21 mouse cellular contexts compared by ENCODE assay signal in genomic region chr1:134399735-134400134, GRCm38 (mm10). TPM values are rescaled to one million over a fixed set of nuclear protein-coding genes. Genes with fewer than 3 reads are reported as not detected.
DNase-seq lines count a peak whose midpoint lies in the region; ATAC-seq and TF ChIP-seq lines count a peak whose summit lies in the region.
"Had no signal": no experiment of that assay in that cellular context is flagged by ENCODE, and none has a peak within 500 bp of the region (broad histone marks: within the 10 kb centered on the region; RNA-seq: fewer than 3 reads in every experiment).

No protein-coding gene starts in this region.

- WGBS in heart, embryonic 12.5 days, result 56% methylated on average over 5 of the region's 5 CpGs
- WGBS in forebrain, embryonic 10.5 days, result 62% methylated on average over 5 of the region's 5 CpGs

- H3K27ac ChIP-seq in heart, embryonic 12.5 days (ENCODE audit: poor library complexity, severe bottlenecking), result no peak overlapping the region
- H3K27ac ChIP-seq in forebrain, embryonic 10.5 days, result no peak overlapping the region
- H3K27ac ChIP-seq: forebrain, embryonic 12.5 days; heart, embryonic 15.5 days; hindbrain, embryonic 15.5 days; liver, embryonic 15.5 days; midbrain, embryonic 10.5 days had no signal

- no peak for DNase-seq in heart, postnatal 10 days
- DNase-seq in 3134 (ENCODE audit: extremely low read depth, insufficient read length, low spot score) (peak; percentile 51), G1E (ENCODE audit: low spot score) (peak; percentile 26)
- DNase-seq in spleen, adult 12 weeks (ENCODE audit: low spot score), result no peak
- no peak for DNase-seq in layer of hippocampus, adult 8-10 months (ENCODE audit: low spot score in 2 of 2)
- no peak for DNase-seq in forebrain, embryonic 10.5 days (ENCODE audit: extremely low spot score, low spot score)
- DNase-seq: adrenal gland, adult 2 months; embryo, embryonic 11 days; gastrocnemius, postnatal 10 days; kidney, postnatal 10 days had no signal

- 0 out of 2 replicates have a peak, but pooled peaks cover 3% of the 10 kb centered on the region for H3K27me3 ChIP-seq in heart, embryonic 12.5 days (replicated peaks)
- H3K27me3 ChIP-seq in G1E (ENCODE audit: insufficient read depth, low read length), result peaks cover 6% of the 10 kb centered on the region
- H3K27me3 ChIP-seq in forebrain, embryonic 10.5 days (ENCODE audit: poor library complexity, severe bottlenecking), result no peaks in the 10 kb centered on the region
- H3K27me3 ChIP-seq: CH12.LX; forebrain, embryonic 12.5 days; heart, embryonic 15.5 days; hindbrain, embryonic 15.5 days; liver, embryonic 15.5 days had no signal

- no peak overlapping the region for H3K9ac ChIP-seq in heart, embryonic 12.5 days
- H3K9ac ChIP-seq: forebrain, embryonic 12.5 days; heart, embryonic 15.5 days; hindbrain, embryonic 15.5 days; liver, embryonic 15.5 days had no signal

- no peaks in the 10 kb centered on the region for H3K36me3 ChIP-seq in heart, embryonic 12.5 days
- H3K36me3 ChIP-seq in G1E (replicated peaks), result no peaks in the 10 kb centered on the region
- H3K36me3 ChIP-seq in forebrain, embryonic 10.5 days (replicated peaks), result no peaks in the 10 kb centered on the region
- H3K36me3 ChIP-seq: forebrain, embryonic 12.5 days; heart, embryonic 15.5 days; hindbrain, embryonic 15.5 days; liver, embryonic 15.5 days; midbrain, embryonic 10.5 days had no signal

- no peak overlapping the region for H3K4me2 ChIP-seq in heart, embryonic 12.5 days
- H3K4me2 ChIP-seq: forebrain, embryonic 12.5 days; heart, embryonic 15.5 days; hindbrain, embryonic 15.5 days; liver, embryonic 15.5 days had no signal

- H3K4me1 ChIP-seq in heart, embryonic 12.5 days (replicated peaks), result no peaks in the 10 kb centered on the region
- H3K4me1 ChIP-seq in G1E (ENCODE audit: insufficient read depth, low read depth, low read length), result peaks cover 5% of the 10 kb centered on the region
- H3K4me1 ChIP-seq in forebrain, embryonic 10.5 days, result no peaks in the 10 kb centered on the region
- H3K4me1 ChIP-seq: forebrain, embryonic 12.5 days; heart, embryonic 15.5 days; hindbrain, embryonic 15.5 days; liver, embryonic 15.5 days; midbrain, embryonic 10.5 days had no signal

- 0 out of 2 replicates have a peak, but pooled peaks have one; percentile 18 for ATAC-seq in heart, embryonic 12.5 days (ENCODE audit: insufficient number of reproducible peaks, low FRiP score)
- peak; percentile 76 for ATAC-seq in G1E (ENCODE audit: extremely low read depth, insufficient number of reproducible peaks, low FRiP score, poor library complexity, severe bottlenecking)
- ATAC-seq in erythroblast, adult 5-6 weeks (replicated peaks; ENCODE audit: low FRiP score, poor library complexity, severe bottlenecking), result 0 out of 2 replicates have a peak, but pooled peaks have one; percentile 46

- H3K9me3 ChIP-seq in heart, embryonic 12.5 days (replicated peaks), result peaks cover 4% of the 10 kb centered on the region; the same call in 1 of the 2 replicates
- H3K9me3 ChIP-seq in G1E (replicated peaks), result peaks cover 2% of the 10 kb centered on the region; the same call in 1 of the 2 replicates
- H3K9me3 ChIP-seq in forebrain, embryonic 10.5 days, result no peaks in the 10 kb centered on the region
- H3K9me3 ChIP-seq: forebrain, embryonic 12.5 days; heart, embryonic 15.5 days; hindbrain, embryonic 15.5 days; liver, embryonic 15.5 days; midbrain, embryonic 10.5 days had no signal

- H3K4me3 ChIP-seq in heart, embryonic 12.5 days, result no peak overlapping the region
- peak overlapping the region; percentile 45; the same call in 1 of the 2 replicates for H3K4me3 ChIP-seq in G1E (ENCODE audit: low read depth, low read length)
- no peak overlapping the region for H3K4me3 ChIP-seq in forebrain, embryonic 10.5 days
- H3K4me3 ChIP-seq: forebrain, embryonic 12.5 days; heart, embryonic 15.5 days; hindbrain, embryonic 15.5 days; liver, embryonic 15.5 days; midbrain, embryonic 10.5 days had no signal

- intact Hi-C loops in heart, postnatal 10 days (cut with DNase I), result no loop called here

- TF ChIP-seq CTCF in G1E (IDR thresholded peaks at IDR 0.05; ENCODE audit: low read depth, low read length), result 0 out of 2 replicates have a peak, but pooled peaks have one; percentile 25

RNA-seq across cellular contexts. Expression of gene Cyb5r1, which starts 5.6 kb away (rescaled TPM):
- 37.6 and 38.8 TPM in 2 replicates for polyA plus RNA-seq in heart, embryonic 12.5 days (2016; fragmentation: Nextera tagmentation; extraction: Ambion mirVana)
- 10 to 100 TPM; 31.0 to 33.4 TPM for total RNA-seq in heart, postnatal 10 days (2021)
- total RNA-seq in G1E (2014; fragmentation: Nextera tagmentation) (115 and 119 TPM in 2 replicates), G1E (2017) (41.6 and 42.1 TPM in 2 replicates)
- 48.1 and 59.5 TPM in 2 replicates for polyA plus RNA-seq in G1E (2012)
- total RNA-seq in erythroblast, adult 5-6 weeks (2015; ENCODE audit: low replicate concordance), result 31.8 and 39.6 TPM in 2 replicates
- total RNA-seq in erythroblast, adult 5-6 weeks (2017; ENCODE audit: low replicate concordance), result 26.8 and 53.9 TPM in 2 replicates
- 10 to 100 TPM; 28.8 to 43.0 (median 35.5) TPM for total RNA-seq in layer of hippocampus, adult 8-10 months (2022)
- 30.0 and 31.6 TPM in 2 replicates for polyA plus RNA-seq in forebrain, embryonic 10.5 days (2016; fragmentation: Nextera tagmentation; extraction: Ambion mirVana)

RNA-seq across cellular contexts. Expression of gene 4933406M09Rik, which starts 14.0 kb away (rescaled TPM):
- polyA plus RNA-seq in heart, embryonic 12.5 days (2016; fragmentation: Nextera tagmentation; extraction: Ambion mirVana), result not detected in 2 replicates
- total RNA-seq in heart, postnatal 10 days (2021), result not detected
- not detected in 2 replicates for total RNA-seq in G1E (2014; fragmentation: Nextera tagmentation)
- total RNA-seq in G1E (2017), result 0.06 and 0.16 TPM in 2 replicates
- not detected in 2 replicates for polyA plus RNA-seq in G1E (2012)
- not detected in 2 replicates for total RNA-seq in erythroblast, adult 5-6 weeks (2015; ENCODE audit: low replicate concordance)
- total RNA-seq in erythroblast, adult 5-6 weeks (2017; ENCODE audit: low replicate concordance), result not detected in 2 replicates
- not detected for total RNA-seq in layer of hippocampus, adult 8-10 months (2022)
- polyA plus RNA-seq in forebrain, embryonic 10.5 days (2016; fragmentation: Nextera tagmentation; extraction: Ambion mirVana), result not detected in 2 replicates
- total RNA-seq: adrenal gland, adult 2 months; CH12.LX; gastrocnemius, postnatal 10 days; left cerebral cortex, adult 8-10 months had no signal
- polyA plus RNA-seq: adrenal gland, adult 2 months; forebrain, embryonic 12.5 days; heart, embryonic 15.5 days; hindbrain, embryonic 15.5 days; liver, embryonic 15.5 days; midbrain, embryonic 10.5 days; neural tube, embryonic 11.5 days; stomach, embryonic 14.5 days had no signal

RNA-seq across cellular contexts. Expression of gene Adipor1, which starts 15.4 kb away (rescaled TPM):
- polyA plus RNA-seq in heart, embryonic 12.5 days (2016; fragmentation: Nextera tagmentation; extraction: Ambion mirVana), result 126 and 134 TPM in 2 replicates
- 100 to 1,000 TPM; 132 to 133 TPM for total RNA-seq in heart, postnatal 10 days (2021)
- total RNA-seq in G1E (2014; fragmentation: Nextera tagmentation), result 154 and 168 TPM in 2 replicates
- total RNA-seq in G1E (2017), result 82.0 and 88.8 TPM in 2 replicates
- polyA plus RNA-seq in G1E (2012), result 97.2 and 129 TPM in 2 replicates
- 432 and 436 TPM in 2 replicates for total RNA-seq in erythroblast, adult 5-6 weeks (2015; ENCODE audit: low replicate concordance)
- total RNA-seq in erythroblast, adult 5-6 weeks (2017; ENCODE audit: low replicate concordance), result 440 and 446 TPM in 2 replicates
- total RNA-seq in layer of hippocampus, adult 8-10 months (2022), result 10 to 100 TPM; 54.3 to 62.3 (median 58.9) TPM
- 70.5 and 71.1 TPM in 2 replicates for polyA plus RNA-seq in forebrain, embryonic 10.5 days (2016; fragmentation: Nextera tagmentation; extraction: Ambion mirVana)

RNA-seq across cellular contexts. Expression of gene Tmem183a, which starts 38.0 kb away (rescaled TPM):
- polyA plus RNA-seq in heart, embryonic 12.5 days (2016; fragmentation: Nextera tagmentation; extraction: Ambion mirVana), result 67.6 and 73.8 TPM in 2 replicates
- total RNA-seq in heart, postnatal 10 days (2021), result 10 to 100 TPM; 24.2 to 25.7 TPM
- total RNA-seq in G1E (2014; fragmentation: Nextera tagmentation), result 65.9 and 81.3 TPM in 2 replicates
- 84.9 and 94.0 TPM in 2 replicates for total RNA-seq in G1E (2017)
- 37.8 and 49.1 TPM in 2 replicates for polyA plus RNA-seq in G1E (2012)
- total RNA-seq in erythroblast, adult 5-6 weeks (2015; ENCODE audit: low replicate concordance), result 38.2 and 40.5 TPM in 2 replicates
- total RNA-seq in erythroblast, adult 5-6 weeks (2017; ENCODE audit: low replicate concordance), result 54.1 and 54.4 TPM in 2 replicates
- total RNA-seq in layer of hippocampus, adult 8-10 months (2022), result 10 to 100 TPM; 59.9 to 70.0 (median 61.8) TPM
- polyA plus RNA-seq in forebrain, embryonic 10.5 days (2016; fragmentation: Nextera tagmentation; extraction: Ambion mirVana), result 134 and 136 TPM in 2 replicates

RNA-seq across cellular contexts. Expression of gene Klhl12, which starts 55.6 kb away (rescaled TPM):
- polyA plus RNA-seq in heart, embryonic 12.5 days (2016; fragmentation: Nextera tagmentation; extraction: Ambion mirVana), result 18.8 and 20.4 TPM in 2 replicates
- 10 to 100 TPM; 18.3 to 19.6 TPM for total RNA-seq in heart, postnatal 10 days (2021)
- total RNA-seq in G1E (2014; fragmentation: Nextera tagmentation) (26.2 and 42.8 TPM in 2 replicates), G1E (2017) (36.9 and 39.0 TPM in 2 replicates)
- 4.8 and 5.1 TPM in 2 replicates for polyA plus RNA-seq in G1E (2012)
- 226 and 242 TPM in 2 replicates for total RNA-seq in erythroblast, adult 5-6 weeks (2015; ENCODE audit: low replicate concordance)
- 369 and 410 TPM in 2 replicates for total RNA-seq in erythroblast, adult 5-6 weeks (2017; ENCODE audit: low replicate concordance)
- 10 to 100 TPM; 37.8 to 46.1 (median 41.6) TPM for total RNA-seq in layer of hippocampus, adult 8-10 months (2022)
- polyA plus RNA-seq in forebrain, embryonic 10.5 days (2016; fragmentation: Nextera tagmentation; extraction: Ambion mirVana), result 39.0 and 39.5 TPM in 2 replicates

Comparison
In these comparisons a context has a peak if more than half of its experiments do, and no peak if none do; other contexts are left out.
1. ATAC-seq: peak in every context shown above with its lines; median percentile 76 in G1E; 46 in erythroblast, adult 5-6 weeks; 18 in heart, embryonic 12.5 days.
2. DNase-seq: peak in 3134 (single experiment) and G1E (single experiment); none in heart, postnatal 10 days (0 of 2), spleen, adult 12 weeks (single experiment), layer of hippocampus, adult 8-10 months (0 of 2) and forebrain, embryonic 10.5 days (single experiment).